Mouse (Mus musculus) heart, postnatal 10 days (tissue): Measurements from ENCODE around the gene 1700010B08Rik. TPM values are rescaled to one million over a fixed set of nuclear protein-coding genes. Genes with fewer than 3 reads are reported as not detected.

Experiments used
- DNase-seq, 2 experiments: peaks; one replicate each; pipeline ENCODE4 v3.0.0; 2021
- intact Hi-C: fragments of 180-260 bp; cut with DNase I; formaldehyde crosslinking; loops from one replicate; pipeline ENCODE4 v1.15.1; 2025
- total RNA-seq, 2 experiments: library from RNA; stranded (reverse); gene quantifications; 2 replicates each; pipeline ENCODE4 v1.2.3; 2021

The 1700010B08Rik gene
- total RNA-seq, 2 experiments from 2014 or later, result not detected

DNA sequence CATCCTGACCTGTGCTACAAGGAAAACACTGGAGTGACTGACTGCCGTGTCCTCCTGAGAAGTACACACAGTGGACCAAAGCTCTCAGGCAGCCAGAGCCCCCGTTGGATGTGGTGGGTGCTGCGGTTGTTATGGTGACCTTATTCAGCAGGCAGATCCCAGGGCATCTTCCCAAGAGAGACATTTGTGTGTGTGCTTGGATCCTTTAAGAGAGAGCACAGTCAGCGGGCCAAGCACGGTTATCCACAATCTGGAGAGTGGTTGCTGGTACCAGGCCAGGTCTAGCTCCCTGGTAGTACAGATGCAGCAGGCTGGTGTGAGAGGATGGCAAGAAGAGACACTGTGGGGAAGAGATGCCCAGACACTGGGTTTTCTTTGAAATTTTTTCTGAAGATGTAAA lies 2.2 kb upstream of the 1700010B08Rik start:
- intact Hi-C loops, result no loop called here

DNA sequence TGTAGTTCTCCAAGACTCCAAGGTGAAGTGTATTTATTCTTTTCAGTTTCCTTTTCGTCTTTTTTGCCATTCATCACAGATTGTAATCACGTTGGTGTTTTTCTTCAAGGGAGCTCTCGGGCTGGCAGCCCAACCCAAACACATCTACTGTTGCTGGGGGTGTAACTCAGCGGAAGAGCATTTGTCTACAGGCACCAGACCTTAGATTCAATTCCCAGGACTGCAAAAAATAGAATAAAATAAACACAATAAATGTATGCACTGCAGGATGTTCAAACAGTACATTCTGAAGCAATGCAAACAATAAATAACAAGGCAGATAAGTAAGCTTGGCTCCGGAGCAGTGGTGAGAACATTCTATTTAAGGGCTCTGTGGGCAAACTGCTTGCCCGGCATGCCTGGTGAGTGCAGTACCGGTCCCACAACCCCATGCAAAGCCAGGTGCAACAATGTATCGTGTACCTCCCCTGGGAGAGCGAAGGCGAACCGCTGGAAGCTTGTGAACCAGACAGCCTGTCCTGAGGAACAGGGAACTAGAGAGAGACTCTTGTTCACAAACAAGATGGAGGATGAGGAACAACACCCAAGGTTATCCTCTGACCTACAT lies 3.1 kb downstream of the 1700010B08Rik start:
- no peak for DNase-seq
- intact Hi-C loops, result no loop called here

More for the DNA sequence above, 2.2 kb upstream of the 1700010B08Rik start:
- no peak for DNase-seq

DNA sequence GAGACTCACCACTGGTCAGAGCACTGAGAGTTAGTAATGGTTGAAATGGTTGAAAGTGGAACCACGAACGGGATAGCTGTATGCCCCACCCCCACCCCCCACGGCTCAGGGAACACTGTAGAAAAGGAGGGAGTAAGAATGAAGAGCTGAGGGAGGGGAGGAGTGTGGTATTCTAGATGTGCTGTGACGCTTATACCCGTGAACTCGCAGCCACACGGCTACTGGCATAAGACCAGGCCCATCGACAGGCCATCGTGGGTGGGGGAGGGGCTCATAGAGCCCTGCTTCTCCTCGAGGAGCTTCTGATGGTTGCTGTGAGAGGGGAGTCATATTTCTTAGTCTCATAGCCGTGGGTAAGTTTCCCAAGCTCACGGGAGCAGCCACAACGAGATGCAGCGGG lies 5.2 kb downstream of the 1700010B08Rik start:
- DNase-seq, result no peak
- intact Hi-C loops, result no loop called here

DNA sequence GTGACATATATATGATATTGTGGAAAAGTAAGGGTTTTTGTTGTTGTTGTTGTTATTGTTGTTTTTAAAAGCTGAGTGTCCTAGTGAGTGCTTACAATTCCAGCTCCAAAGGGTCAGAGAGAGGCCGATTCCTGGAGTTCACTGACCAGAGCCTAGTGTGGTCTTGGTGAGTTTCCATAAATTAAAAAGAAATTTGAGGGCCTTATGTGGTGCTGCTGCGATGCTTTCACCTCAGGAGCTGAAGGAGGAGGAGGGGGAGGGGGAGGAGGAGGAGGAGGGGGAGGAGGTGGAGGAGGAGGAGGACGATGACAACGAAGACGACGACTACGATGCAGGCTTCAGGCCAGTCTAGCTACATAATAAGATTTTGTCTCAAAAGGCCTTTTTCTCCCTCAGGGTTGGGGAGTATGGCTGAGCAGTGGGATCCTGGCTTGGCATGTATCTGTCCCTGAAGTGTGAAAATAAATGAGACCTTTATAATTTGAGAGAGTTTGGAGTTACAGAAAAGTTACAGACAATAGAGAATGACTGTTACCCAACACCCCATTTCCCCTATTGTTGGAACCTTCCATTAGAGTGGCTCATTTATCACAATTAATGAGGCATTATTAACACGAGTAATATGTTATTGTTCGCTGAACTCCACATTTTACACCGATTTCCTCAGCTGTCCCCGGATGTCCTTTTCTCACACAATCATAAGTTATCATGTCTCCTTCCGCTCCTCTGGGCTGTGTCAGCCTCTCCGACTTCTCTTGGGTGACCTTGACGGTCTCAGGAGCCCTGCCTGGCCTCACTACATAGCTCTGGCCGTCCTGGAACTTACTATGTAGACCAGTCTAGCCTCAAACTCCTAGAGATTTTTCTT lies 6.0 kb downstream of the 1700010B08Rik start:
- intact Hi-C loops, result no loop called here
- DNase-seq, result no peak

DNA sequence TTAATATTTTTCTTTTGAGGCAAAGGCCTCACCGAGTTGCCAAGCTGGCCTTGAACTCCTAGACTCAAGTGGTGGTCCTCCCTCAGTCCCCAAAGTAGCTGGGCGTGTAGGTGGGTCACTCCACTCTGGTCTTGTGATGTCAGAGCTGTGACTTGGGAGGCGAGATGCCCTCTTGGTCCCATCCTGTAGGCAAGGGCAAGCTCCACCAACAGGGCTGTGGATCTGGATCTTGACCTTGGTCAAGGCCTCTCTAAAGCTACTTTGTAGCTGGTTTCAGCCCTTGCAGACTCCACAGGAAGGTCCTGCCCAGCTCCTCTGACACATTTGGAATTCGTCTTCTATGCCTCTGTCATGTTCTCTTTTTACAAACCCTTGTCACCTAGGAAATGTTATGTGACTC lies 6.6 kb downstream of the 1700010B08Rik start:
- DNase-seq, result no peak
- intact Hi-C loops, result no loop called here

DNA sequence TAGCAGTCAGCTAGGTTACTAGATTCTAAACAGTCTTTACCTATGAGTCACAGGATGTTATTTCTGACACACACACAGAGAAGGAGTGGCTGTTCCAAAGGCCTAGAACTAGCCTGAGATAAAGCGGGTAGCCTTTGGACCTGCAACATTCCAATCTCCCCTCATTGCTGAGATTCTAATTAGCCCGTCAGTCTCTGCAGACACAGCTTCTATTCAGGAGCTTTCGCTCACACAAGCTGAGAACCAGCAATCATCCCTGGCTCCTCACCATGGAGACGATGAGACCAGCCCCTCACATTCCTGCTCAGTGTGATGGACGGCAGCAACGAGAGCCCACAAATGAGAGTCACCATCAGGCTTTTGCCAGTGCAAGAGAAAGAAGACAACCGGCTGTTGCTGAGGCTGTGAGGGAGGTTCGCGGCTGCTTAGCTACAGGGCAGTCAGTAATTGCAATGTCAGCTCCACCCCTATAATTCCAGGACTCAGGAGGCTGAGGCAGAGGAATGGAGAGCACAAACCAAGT lies 11.3 kb downstream of the 1700010B08Rik start:
- intact Hi-C loops, result no loop called here
- DNase-seq, result peak; percentile 32 to 35

DNA sequence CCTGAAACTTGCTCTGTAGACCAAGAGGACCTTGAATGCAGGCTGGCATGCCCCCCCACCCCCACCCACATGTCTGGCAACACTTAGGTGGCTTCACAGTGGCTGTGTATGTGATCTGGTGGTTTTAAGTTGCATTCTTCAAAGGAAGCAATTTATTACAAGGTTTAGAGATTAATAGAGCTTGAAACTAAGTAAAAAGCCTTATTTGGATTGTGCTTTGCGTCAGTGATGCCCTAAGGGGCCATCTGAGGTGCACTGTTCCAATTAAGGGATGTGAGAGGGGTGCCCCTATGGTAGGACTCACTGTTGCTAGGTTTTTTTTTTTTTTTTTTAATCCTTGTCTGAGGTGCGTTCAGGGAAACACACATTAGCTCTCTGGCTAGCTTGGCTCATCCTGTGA lies 15.2 kb downstream of the 1700010B08Rik start:
- intact Hi-C loops, result no loop called here
- DNase-seq, result no peak

DNA sequence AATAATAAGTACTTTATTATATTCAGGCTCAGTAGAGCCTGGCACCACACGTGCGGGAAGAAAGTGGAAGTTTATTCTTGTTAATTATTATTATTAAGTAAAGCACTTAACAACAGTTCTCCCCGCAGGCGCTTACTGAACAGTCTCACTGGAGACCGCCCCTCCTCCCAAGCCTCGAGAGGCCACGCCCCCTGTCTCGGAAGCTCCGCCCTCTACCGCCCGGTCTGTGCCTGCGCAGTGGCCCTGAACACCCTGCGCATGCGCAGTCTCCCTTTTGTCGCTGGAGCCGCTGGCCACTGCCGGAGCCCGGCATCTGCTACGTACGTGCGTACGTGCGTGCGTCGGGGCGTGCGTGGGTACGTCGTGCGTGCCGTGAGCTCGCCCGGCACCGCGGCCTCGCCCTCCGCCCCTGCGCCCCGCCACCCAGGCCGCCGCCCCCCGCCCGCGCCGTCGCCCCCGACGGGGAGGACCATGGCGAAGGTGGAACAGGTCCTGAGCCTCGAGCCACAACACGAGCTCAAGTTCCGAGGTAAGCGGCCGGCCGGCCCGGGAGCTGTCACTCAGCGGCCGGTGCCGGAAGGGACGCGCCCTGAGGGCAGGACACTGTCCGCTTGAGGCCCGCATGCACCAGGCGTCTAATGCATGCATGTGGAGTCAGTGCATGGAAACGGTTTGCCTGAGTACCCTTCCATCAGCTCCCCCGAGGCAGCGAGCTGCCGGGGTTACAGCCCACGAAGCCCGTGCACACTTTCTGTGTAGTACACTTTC lies 18.2 kb downstream of the 1700010B08Rik start, which contains the start of gene Vapb:
Gene Vapb, plus strand, starts transcription at position 290 of the 768 bp plus-strand sequence.
- peak; percentile 100 for DNase-seq
- intact Hi-C loops, result loop anchor here (5.0 kb wide), 1 partner anchor 75 kb away; no protein-coding TSS in a partner anchor

DNA sequence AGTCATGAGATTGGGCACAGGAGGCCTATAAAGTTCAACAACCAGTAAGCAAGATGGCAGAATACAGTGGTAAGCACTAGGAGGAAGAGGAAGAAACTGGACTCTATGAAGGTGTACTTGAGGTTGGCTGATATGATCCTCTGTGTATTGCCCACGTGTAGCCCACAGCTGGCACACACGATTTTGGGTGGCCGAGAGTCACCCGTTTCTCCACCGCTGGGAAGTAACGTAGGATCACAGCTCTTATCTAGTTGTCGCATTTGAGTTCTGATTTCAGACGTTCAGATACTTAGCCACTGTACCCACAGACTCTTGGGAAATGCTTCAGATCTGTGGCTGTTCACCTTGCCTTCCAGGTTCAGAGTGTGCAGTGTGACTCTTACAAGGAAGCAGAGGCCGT lies 19.0 kb downstream of the 1700010B08Rik start:
- peak in 1 of 2 experiments; percentile 15 for DNase-seq
- intact Hi-C loops, result loop anchor here (5.0 kb wide), 1 partner anchor 76 kb away; no protein-coding TSS in a partner anchor

DNA sequence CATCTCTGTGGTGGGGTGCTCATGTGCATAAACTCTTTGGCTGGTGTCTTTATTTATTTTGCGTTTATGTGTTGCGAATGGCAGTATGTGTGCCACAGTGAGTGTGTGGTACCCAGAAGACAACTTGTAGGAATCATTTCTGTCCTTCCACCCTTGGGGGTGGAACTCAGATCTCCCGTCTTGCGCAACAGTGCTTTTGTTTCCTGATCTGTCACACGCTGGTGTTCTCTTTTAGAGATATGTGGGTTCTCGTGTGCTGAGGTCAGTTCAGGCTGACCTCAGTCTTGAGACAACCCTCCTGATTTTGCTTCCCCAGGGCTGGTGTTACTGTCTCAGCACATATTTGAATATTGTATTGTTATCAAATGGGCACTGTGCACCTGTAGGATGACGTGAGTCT lies 19.9 kb downstream of the 1700010B08Rik start:
- intact Hi-C loops, result loop anchor here (5.0 kb wide), 1 partner anchor 77 kb away; no protein-coding TSS in a partner anchor
- DNase-seq, result no peak

DNA sequence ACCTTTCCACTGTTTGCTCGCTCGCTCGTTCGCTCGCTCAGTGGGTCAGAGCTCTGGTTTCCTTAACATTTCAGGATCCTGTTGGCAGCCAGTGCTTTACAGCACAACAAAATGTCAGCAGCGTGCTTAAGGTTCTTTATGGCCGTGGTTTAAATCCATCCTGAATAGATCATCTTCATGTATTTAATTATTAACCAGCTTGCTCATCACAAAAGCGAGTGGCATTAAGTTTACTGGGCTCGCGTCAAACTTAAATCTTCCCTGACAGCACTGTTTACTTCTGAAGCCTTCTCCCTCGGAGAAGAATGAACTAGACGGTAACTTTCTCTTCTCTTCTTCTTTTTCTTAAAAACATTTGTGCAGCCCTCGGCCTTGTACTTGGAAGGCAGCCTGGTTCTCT lies 22.9 kb downstream of the 1700010B08Rik start:
- intact Hi-C loops, result no loop called here
- no peak for DNase-seq

DNA sequence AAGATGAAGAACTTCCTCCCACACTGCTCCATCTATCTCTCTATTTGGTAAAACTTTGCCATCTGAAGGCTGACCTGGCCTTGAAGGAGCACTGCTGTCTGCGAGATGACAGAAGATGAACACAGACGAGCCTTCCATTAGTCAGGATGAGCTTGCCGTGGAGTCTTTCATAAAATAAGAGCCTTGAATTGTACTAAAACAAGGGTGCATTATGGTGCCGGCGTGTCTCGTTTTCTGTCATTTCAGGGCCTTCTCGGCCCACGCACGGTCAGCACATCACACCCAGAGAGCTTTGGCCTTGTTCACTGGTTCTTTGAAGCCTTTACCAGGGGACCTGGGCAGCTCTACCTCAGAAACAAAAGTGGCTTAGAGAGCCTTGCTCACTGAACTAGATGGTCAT lies 23.5 kb downstream of the 1700010B08Rik start:
- no peak for DNase-seq
- intact Hi-C loops, result no loop called here

DNA sequence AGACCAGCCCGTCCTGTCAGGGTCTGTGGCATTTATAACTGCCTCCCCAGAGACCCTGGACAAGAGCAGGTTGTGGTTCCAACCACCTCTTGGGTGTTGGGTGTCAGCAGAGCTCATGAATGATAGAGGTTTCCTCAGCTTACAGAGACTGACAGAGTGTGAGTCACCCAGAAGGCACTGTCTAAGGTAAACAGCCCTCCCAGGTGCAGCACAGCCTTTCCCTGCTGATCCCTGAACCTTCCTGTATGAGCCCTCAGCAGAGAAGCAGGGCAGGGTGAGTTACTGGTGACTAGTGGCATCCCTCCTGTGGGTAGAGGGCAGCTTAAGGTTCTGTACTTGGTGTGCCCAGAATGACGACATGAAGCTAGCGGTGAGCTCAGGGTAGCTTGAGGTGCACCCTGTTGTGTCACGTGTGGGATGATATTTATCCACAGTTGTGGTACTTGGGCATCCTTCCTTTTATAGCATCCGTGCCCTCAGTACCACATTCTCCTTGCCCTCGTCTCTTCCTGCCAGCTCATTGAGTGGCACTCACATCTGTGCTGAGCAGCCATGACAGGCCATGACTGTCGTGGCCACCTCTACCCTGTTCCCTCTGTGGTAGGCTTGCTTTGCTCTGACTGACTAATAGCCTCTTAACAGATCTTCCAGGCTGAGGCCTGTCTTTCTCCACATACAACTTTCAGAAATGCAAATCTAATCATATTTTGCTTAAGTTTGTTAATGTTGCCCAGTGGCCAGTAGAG lies 25.0 kb downstream of the 1700010B08Rik start:
- intact Hi-C loops, result no loop called here
- DNase-seq, result no peak

DNA sequence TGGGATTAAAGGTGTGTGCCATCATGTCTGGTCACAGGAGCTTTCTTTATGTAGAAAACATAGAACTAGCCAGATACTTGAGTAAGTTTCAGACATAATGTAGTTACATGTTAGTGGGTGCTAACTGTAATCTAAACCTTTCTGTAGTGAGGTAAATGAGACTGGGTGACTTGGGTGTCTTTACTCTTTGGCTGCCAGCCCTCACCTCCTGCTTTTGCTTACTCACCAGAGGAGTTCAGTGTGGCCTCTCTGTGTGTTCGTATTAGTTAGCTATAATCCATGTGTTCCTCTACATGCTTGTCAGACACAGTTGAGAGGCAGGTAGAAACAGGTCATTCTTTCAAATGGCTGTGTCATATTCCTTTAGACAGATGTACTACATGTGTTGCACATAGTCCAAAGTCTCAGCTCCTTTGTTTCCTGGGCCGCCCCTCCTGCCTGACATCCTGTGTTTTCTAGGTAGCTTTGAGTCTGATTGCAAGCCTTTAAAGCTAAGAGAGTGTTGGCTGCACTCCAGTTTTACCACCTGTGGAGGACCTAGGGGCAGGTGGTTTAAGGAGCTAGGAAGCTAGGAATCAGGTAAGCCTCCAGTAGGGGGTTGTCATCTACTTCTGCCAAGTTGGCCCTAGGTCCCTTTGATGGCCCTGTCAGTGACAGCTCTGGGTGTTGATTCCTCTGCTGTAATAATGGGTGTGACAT lies 29.9 kb downstream of the 1700010B08Rik start:
- DNase-seq, result no peak
- intact Hi-C loops, result no loop called here

DNA sequence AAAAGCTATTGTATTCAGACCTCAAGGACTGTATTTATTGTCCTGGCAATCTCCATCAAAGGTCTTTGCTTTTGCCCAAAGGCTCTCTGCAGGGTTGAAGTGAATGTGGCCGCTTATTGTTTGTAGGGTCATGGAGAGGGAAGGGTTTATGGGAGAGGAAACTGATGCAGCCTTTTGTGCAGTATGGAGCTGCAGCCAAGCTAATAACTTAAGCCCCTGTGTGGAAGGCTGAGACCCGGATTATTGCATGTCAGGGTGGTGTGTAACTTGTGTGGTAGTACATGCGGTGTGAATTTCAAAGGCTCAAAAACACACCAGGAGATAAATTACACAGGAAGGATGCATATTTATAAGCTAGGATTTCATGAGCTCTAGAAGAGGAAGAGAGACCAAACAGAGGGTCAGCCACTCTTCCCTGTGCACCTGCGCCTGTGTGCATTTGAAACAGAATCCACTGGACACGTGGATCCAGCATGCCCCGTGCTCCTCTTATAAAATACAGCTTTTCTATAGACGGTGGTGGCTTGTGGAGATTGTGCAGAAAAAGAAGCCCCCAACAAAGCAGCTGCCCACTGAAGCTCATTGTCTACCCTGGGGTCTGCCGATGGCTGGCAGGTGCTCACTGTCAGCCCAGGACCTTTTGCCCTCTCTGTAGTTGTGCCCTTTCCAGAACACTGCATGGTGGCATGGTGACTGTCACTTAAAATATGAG lies 36.4 kb downstream of the 1700010B08Rik start:
- intact Hi-C loops, result no loop called here
- DNase-seq, result no peak

DNA sequence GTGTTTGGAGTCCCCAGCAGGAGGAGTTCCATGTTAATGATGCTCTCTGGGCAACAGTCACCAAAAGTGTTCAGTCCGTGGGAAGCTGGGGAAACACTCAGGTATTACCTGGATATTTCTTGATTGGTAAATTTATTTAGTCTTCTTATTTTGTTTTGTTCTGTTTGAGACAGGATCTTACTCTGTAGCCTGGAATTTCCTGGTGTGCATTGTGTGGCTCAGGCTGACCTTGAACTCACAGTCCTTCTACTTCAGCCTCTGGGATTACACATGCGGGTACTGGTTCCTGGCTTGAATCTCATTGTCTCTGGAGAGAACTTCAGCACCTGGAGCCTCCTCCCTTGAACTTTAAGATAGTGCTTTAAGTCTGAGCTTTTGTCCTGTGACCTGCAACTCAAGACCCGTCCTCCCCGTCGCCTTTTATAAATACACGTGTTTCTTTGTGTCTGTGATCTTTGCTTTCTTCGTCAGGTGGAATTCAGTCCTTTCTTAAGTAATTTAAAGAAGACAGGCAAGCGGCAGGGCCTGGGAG lies 38.5 kb downstream of the 1700010B08Rik start:
- DNase-seq, result no peak
- intact Hi-C loops, result no loop called here

DNA sequence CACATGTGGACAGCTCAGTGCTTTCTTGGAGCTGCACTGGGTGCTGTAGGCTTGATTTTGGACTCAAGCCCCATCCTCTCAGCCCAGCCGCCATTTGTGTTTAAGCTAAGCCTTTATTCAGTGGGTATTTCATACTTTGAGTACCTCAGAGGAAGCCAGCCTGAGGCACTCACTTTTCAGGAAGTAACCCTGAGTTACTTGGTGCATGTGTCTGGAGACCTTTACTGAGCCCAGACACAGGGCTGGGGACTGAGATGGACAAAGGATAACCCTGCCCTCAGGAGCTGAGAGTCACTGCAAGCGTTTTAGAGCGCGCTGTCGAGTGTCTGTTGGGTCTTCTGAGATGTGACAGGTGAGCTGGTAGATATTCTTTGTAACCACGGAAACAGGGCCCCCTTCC lies 41.4 kb downstream of the 1700010B08Rik start:
- DNase-seq, result no peak
- intact Hi-C loops, result no loop called here

DNA sequence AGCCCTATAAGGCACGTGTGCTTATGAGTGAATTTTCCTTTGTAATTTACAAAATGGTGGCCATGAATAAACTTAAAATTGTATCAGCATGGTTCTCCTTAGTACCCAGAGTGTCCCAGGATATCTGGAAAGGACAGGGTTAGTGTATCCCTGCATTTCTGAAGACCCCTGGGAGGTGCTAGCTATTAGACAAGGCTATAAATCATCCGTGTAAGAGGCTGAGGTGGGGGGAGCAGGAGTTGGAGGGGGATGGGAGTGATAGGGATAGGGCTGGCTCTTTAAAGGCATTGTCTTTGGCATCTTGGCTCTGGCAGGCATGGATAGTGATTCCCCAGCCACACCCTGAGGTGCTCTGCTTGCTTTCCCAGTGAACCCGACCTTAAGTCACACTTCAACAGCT lies 45.4 kb downstream of the 1700010B08Rik start:
- no peak for DNase-seq
- intact Hi-C loops, result no loop called here
